Mouse (Mus musculus): Measurements from ENCODE around the gene Zkscan4. TPM values are rescaled to one million over a fixed set of nuclear protein-coding genes. Genes with fewer than 3 reads are reported as not detected.

Zkscan4 gene
- polyA plus RNA-seq, 1 experiment = not detected

- TF ChIP-seq FOSL1 (IDR thresholded peaks at IDR 0.05; ENCODE audit: insufficient read depth, low read length, poor library complexity, severe bottlenecking) (no peak), MAX (IDR thresholded peaks at IDR 0.05) (no peak)
- H3K4me3 ChIP-seq (ENCODE audit: insufficient read depth, poor library complexity, severe bottlenecking) = no peak overlapping the region
- no peak overlapping the region for H3ac ChIP-seq (ENCODE audit: control insufficient read depth, insufficient read length, low read depth)
- peaks cover 6% of the 10 kb centered on the region for H3K27me3 ChIP-seq (ENCODE audit: control insufficient read depth, insufficient read depth, insufficient read length)
- no peaks in the 10 kb centered on the region for H3K36me3 ChIP-seq (ENCODE audit: control insufficient read depth, insufficient read depth)
- H3K79me2 ChIP-seq (ENCODE audit: control insufficient read depth, insufficient read depth) = no peaks in the 10 kb centered on the region
- H3K79me3 ChIP-seq (ENCODE audit: low read depth) = no peaks in the 10 kb centered on the region
Measured at GRCm38 (mm10) chr13:21467336-21467735, 11.4 kb upstream of the Zkscan4 start.

GRCm38 (mm10) chr13:21468061-21469019 lies 10.4 kb upstream of the Zkscan4 start, which contains the start of gene Nkapl:
Nkapl (minus strand) TSS chr13:21468509.
- Histone ChIP-seq H3K4me3 (ENCODE audit: insufficient read depth, poor library complexity, severe bottlenecking) (no peak within 1 kb of the TSS), H3K36me3 (ENCODE audit: control insufficient read depth, insufficient read depth) (no peaks in the 10 kb centered on the region), H3K27me3 (ENCODE audit: control insufficient read depth, insufficient read depth, insufficient read length) (peaks cover 6% of the 10 kb centered on the region), H3K79me3 (ENCODE audit: low read depth) (no peaks in the 10 kb centered on the region), H3K79me2 (ENCODE audit: control insufficient read depth, insufficient read depth) (no peaks in the 10 kb centered on the region), H3ac (ENCODE audit: control insufficient read depth, insufficient read length, low read depth) (no peak within 1 kb of the TSS)
- TF ChIP-seq CEBPB (IDR thresholded peaks at IDR 0.05; ENCODE audit: low read depth) (no peak), FOSL1 (IDR thresholded peaks at IDR 0.05; ENCODE audit: insufficient read depth, low read length, poor library complexity, severe bottlenecking) (no peak), MYOG (IDR thresholded peaks at IDR 0.05; ENCODE audit: control insufficient read depth, extremely low read depth, insufficient read length) (no peak), USF1 (IDR thresholded peaks at IDR 0.05; ENCODE audit: low read depth) (no peak), MAX (IDR thresholded peaks at IDR 0.05) (no peak), MYOD1 (IDR thresholded peaks at IDR 0.05; ENCODE audit: control insufficient read depth, insufficient read length, low read depth) (no peak), CTCF (IDR thresholded peaks at IDR 0.05; ENCODE audit: control insufficient read depth, insufficient read depth, insufficient read length) (no peak)

GRCm38 (mm10) chr13:21469097-21469496 lies 9.6 kb upstream of the Zkscan4 start:
- Histone ChIP-seq H3K27me3 (ENCODE audit: control insufficient read depth, insufficient read depth, insufficient read length) (peaks cover 6% of the 10 kb centered on the region), H3K4me3 (ENCODE audit: insufficient read depth, poor library complexity, severe bottlenecking) (no peak overlapping the region), H3K36me3 (ENCODE audit: control insufficient read depth, insufficient read depth) (no peaks in the 10 kb centered on the region), H3K79me3 (ENCODE audit: low read depth) (no peaks in the 10 kb centered on the region), H3ac (ENCODE audit: control insufficient read depth, insufficient read length, low read depth) (no peak overlapping the region), H3K79me2 (ENCODE audit: control insufficient read depth, insufficient read depth) (no peaks in the 10 kb centered on the region)
- no peak for TF ChIP-seq CTCF (IDR thresholded peaks at IDR 0.05; ENCODE audit: control insufficient read depth, insufficient read depth, insufficient read length)
- no peak for TF ChIP-seq USF1 (IDR thresholded peaks at IDR 0.05; ENCODE audit: low read depth)
- no peak for TF ChIP-seq MAX (IDR thresholded peaks at IDR 0.05)
- TF ChIP-seq MYOG (IDR thresholded peaks at IDR 0.05; ENCODE audit: control insufficient read depth, extremely low read depth, insufficient read length) = no peak
- no peak for TF ChIP-seq MYOD1 (IDR thresholded peaks at IDR 0.05; ENCODE audit: control insufficient read depth, insufficient read length, low read depth)
- TF ChIP-seq CEBPB (IDR thresholded peaks at IDR 0.05; ENCODE audit: low read depth) = no peak
- no peak for TF ChIP-seq FOSL1 (IDR thresholded peaks at IDR 0.05; ENCODE audit: insufficient read depth, low read length, poor library complexity, severe bottlenecking)

- Histone ChIP-seq H3K27me3 (ENCODE audit: control insufficient read depth, insufficient read depth, insufficient read length) (peaks cover 6% of the 10 kb centered on the region), H3ac (ENCODE audit: control insufficient read depth, insufficient read length, low read depth) (no peak overlapping the region), H3K79me2 (ENCODE audit: control insufficient read depth, insufficient read depth) (no peaks in the 10 kb centered on the region), H3K36me3 (ENCODE audit: control insufficient read depth, insufficient read depth) (no peaks in the 10 kb centered on the region), H3K4me3 (ENCODE audit: insufficient read depth, poor library complexity, severe bottlenecking) (no peak overlapping the region), H3K79me3 (ENCODE audit: low read depth) (no peaks in the 10 kb centered on the region)
- no peak for TF ChIP-seq MYOD1 (IDR thresholded peaks at IDR 0.05; ENCODE audit: control insufficient read depth, insufficient read length, low read depth)
- TF ChIP-seq CEBPB (IDR thresholded peaks at IDR 0.05; ENCODE audit: low read depth) = no peak
- TF ChIP-seq MYOG (IDR thresholded peaks at IDR 0.05; ENCODE audit: control insufficient read depth, extremely low read depth, insufficient read length) = no peak
- TF ChIP-seq CTCF (IDR thresholded peaks at IDR 0.05; ENCODE audit: control insufficient read depth, insufficient read depth, insufficient read length) = no peak
- TF ChIP-seq MAX (IDR thresholded peaks at IDR 0.05) = no peak
- TF ChIP-seq USF1 (IDR thresholded peaks at IDR 0.05; ENCODE audit: low read depth) = no peak
- no peak for TF ChIP-seq FOSL1 (IDR thresholded peaks at IDR 0.05; ENCODE audit: insufficient read depth, low read length, poor library complexity, severe bottlenecking)
Measured at GRCm38 (mm10) chr13:21472427-21472826, 6.3 kb upstream of the Zkscan4 start.

- no peaks in the 10 kb centered on the region for H3K27me3 ChIP-seq (ENCODE audit: control insufficient read depth, insufficient read depth, insufficient read length)
- no peak for TF ChIP-seq USF1 (IDR thresholded peaks at IDR 0.05; ENCODE audit: low read depth)
- no peak for TF ChIP-seq CEBPB (IDR thresholded peaks at IDR 0.05; ENCODE audit: low read depth)
- TF ChIP-seq MAX (IDR thresholded peaks at IDR 0.05) = no peak
- no peak for TF ChIP-seq MYOD1 (IDR thresholded peaks at IDR 0.05; ENCODE audit: control insufficient read depth, insufficient read length, low read depth)
- TF ChIP-seq FOSL1 (IDR thresholded peaks at IDR 0.05; ENCODE audit: insufficient read depth, low read length, poor library complexity, severe bottlenecking) = no peak
- TF ChIP-seq CTCF (IDR thresholded peaks at IDR 0.05; ENCODE audit: control insufficient read depth, insufficient read depth, insufficient read length) = no peak
- TF ChIP-seq MYOG (IDR thresholded peaks at IDR 0.05; ENCODE audit: control insufficient read depth, extremely low read depth, insufficient read length) = no peak
- no peaks in the 10 kb centered on the region for H3K36me3 ChIP-seq (ENCODE audit: control insufficient read depth, insufficient read depth)
- no peaks in the 10 kb centered on the region for H3K79me3 ChIP-seq (ENCODE audit: low read depth)
- H3K79me2 ChIP-seq (ENCODE audit: control insufficient read depth, insufficient read depth) = no peaks in the 10 kb centered on the region
- no peak overlapping the region for H3K4me3 ChIP-seq (ENCODE audit: insufficient read depth, poor library complexity, severe bottlenecking)
- H3ac ChIP-seq (ENCODE audit: control insufficient read depth, insufficient read length, low read depth) = no peak overlapping the region
Measured at GRCm38 (mm10) chr13:21486881-21487280, 8.2 kb downstream of the Zkscan4 start.
